Mouse (Mus musculus) midbrain, embryonic 14.5 days (tissue): ENCODE measurements around the gene St3gal5. TPM values are rescaled to one million over a fixed set of nuclear protein-coding genes. Genes with fewer than 3 reads are reported as not detected.

Experiments
- polyA plus RNA-seq: library from polyadenylated mRNA; unstranded; fragments of >200 nt; fragmentation: Nextera tagmentation; extraction: Ambion mirVana; gene quantifications from 2 replicates; pipeline ENCODE4 v1.2.1, GENCODE M21; 2014

St3gal5 gene
- polyA plus RNA-seq, 1 experiment from 2014 or later = 49.8 TPM

Other genes with a start within 250 kb of the St3gal5 start
- 72.3 and 99.8 TPM in 2 replicates for gene Ptcd3, start 188.8 kb upstream of the St3gal5 start, polyA plus RNA-seq
- 11.7 and 17.4 TPM in 2 replicates for gene Polr1a, start 188.5 kb upstream of the St3gal5 start, polyA plus RNA-seq
- 1.8 and 2.4 TPM in 2 replicates for gene Atoh8, start 138.0 kb downstream of the St3gal5 start, polyA plus RNA-seq
- not detected in 2 replicates for gene Sftpb, start 207.0 kb downstream of the St3gal5 start, polyA plus RNA-seq
- 47.8 and 60.6 TPM in 2 replicates for gene Usp39, start 247.6 kb downstream of the St3gal5 start, polyA plus RNA-seq
- 14.6 and 16.0 TPM in 2 replicates for gene 0610030E20Rik, start 249.7 kb downstream of the St3gal5 start, polyA plus RNA-seq